Mouse (Mus musculus) testis, postnatal 10 days (tissue): ENCODE measurements at regions not wholly inside any gene's neighbourhood (a gene's known extent, or its start where the extent isn't known, plus 50 kb on each side); places are given as distances from the start of the nearest gene placed in this dataset.

Source experiments
- DNase-seq: peaks from one replicate; pipeline ENCODE4 v3.0.0; 2021; ENCODE audit warnings: low spot score

DNA sequence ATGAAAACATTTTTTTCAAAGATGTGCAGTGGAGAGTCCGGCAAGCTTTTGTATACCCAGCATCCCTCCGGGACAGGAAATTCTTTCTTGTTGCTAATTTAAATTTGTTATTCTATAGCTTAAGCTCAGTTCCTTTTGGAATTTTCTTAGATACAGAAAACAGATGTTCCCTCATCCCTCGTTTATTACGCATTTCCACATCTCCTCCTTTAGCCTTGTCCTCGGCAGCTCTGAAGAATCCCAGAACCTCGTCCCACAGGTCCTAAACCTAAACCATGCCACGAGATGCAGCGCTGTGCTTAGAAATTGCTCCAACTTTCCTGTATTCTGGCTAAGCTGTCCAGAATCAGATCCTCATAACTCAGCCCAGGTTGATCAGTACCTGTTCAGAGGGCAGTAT, 332.0 kb downstream of the Adgrl2 start:
- DNase-seq: no peak

GRCm38 (mm10) chr3:148656187-148656586, 334.2 kb downstream of the Adgrl2 start:
- DNase-seq: no peak

DNA sequence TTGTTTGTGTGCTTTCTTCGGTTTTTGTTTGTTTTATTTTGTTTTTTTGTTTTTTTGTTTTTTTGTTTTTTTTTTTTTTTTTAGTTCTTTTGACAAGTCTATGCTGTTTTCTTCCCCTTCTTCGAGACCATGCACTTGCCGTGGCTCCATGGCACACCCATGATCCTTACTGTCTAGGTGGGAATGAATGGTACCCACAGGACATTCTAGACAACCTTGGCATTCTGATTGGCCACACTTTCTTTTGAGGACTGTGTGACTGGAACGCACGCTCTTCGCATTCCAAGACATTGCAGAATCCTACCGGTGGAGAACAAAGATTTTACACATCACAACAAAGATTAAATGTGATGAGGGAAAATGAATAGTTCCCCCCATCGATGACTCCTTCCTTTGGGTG, 340.1 kb downstream of the Adgrl2 start:
- no peak for DNase-seq

- no peak for DNase-seq
These were observed 345.4 kb downstream of the Adgrl2 start for GRCm38 (mm10) chr3:148644924-148645323.

DNA sequence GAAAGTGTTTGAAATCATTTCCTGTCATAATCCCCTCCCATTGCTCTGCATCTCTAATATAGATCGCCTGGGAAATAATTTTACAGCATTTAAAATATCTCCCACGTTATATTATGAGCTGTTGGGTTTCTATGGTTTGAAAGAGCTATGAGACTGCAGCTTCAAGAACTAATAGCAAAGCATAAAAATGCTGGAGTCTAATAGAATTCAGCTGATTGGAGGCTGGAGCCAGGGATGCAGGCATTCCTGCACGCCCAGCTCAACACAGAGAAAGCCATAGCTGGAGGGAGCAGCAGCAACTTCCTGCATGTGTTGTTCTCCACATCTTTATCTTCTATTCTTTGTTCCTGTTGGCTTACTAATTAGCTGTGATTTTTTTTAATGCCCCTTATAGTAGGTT, 348.8 kb downstream of the Adgrl2 start:
- DNase-seq: no peak

DNA sequence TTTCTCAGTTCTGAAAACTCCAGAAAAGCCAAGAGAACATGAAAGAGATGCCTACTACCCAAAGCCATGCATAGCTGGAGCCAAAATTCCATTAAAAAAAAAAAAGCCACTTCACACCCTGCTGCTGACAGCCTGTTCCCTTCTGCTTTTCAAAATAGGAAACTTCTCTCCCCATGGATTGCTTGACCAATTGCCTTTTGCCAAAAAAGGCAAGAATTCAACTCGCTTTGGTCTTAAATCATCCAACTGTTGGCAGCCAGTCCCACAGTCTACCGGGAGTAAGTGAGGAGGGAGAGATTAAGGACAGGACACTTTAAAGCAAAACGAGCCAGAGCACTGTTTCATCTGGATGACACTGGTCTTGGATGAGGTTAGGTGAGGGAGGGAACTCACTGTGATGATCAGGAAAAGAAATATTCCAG, 349.7 kb downstream of the Adgrl2 start:
- no peak for DNase-seq

GRCm38 (mm10) chr3:148635101-148635500, 355.3 kb downstream of the Adgrl2 start:
- DNase-seq: no peak

DNA sequence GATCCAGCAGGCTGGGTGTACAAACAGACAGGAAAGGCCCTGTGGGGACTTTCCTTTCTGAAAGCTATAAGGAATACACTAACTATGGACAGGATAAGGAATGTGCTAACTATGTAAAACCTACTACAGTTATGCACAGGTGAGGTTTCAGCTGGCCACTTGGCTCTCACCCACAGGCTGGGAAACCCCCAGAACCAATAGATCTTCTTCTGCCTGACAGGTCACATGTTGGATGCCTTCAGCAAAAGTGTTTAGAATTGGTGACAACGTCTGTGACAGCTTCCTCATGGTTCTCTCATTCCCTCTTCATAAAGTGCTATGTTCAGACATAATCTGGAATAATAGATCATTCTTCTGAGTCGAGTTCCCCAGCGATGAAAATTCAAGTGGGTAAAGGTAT, 356.0 kb downstream of the Adgrl2 start:
- DNase-seq: no peak

DNA sequence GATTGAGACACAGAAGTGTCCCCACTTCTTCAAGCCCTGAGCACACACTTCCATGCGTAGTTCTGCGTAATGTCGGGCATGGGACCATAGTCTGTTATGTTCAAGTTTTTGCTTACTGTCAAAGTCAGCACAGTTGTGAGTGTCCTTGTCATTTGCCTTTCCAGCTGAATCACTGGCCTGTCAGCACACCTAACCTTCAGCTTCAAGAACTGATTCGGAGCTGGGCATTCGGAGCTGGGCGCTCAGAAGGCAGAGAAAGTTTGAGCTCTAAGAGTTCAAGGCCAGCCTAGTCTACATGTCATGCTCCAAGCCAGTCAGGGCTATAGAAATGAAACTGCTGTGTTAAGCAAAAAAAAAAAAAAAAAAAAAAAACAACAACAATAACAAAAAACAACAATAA, 357.1 kb downstream of the Adgrl2 start:
- no peak for DNase-seq

- DNase-seq: no peak
These were observed 357.9 kb downstream of the Adgrl2 start for GRCm38 (mm10) chr3:148632449-148632848.

DNA sequence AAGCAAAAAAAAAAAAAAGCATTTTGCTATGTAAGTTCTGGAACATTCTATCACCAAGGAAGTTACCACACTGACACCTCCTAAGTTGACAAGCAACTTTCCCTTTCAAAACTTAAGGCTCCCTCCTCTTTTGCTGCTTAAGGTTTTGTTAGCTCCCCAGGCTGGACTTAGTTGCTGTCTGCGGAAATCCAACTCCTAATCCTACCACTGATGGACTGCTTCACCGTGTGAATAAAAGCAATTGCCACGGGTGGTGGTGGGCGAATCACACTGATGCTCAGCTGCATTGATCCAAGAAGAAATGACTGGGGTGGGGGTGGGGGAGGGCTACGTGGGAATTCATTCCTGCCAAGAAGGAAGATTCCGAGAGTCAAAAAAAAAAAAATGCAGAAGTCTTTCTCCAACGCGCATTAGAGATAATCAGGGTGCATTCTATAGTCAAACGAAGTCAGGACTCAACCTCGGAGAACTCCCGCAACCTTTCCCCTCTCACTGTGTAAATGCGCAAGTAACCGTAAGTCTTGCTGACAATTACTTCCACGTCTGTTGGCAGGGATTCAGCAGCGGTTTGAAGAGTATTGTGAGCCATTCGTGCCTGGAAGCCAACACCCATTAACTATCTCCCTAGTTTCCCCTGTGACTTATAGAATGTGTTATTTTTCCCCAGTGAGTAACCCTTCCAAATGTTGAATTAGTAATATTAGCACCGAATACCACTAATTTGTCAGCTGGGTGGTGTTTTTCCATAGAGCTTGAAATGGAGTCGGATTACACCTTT, 358.8 kb downstream of the Adgrl2 start:
- DNase-seq: no peak

DNA sequence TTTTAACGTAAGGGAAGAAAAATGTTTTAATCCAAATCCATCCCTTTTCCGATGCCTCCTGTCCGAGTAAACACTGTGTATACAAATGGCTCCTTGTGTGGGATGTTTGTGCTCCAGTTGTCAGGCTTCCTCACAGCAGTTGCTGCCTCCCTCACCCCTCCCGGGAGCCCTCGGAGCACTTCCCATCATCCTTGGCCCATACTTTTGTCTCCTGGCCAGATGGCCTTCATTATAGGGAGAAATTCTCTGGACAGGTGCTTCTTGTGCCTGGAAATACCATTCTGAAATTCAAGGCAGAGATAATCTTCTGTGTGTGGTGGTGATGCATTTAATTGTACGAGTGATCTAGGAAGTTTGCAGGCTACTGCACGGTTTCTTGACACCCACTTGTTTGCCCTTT, 359.5 kb downstream of the Adgrl2 start:
- no peak for DNase-seq

GRCm38 (mm10) chr3:148614971-148615671, 375.2 kb downstream of the Adgrl2 start:
- DNase-seq: no peak

GRCm38 (mm10) chr3:148613443-148613842, 376.9 kb downstream of the Adgrl2 start:
- DNase-seq: no peak

DNA sequence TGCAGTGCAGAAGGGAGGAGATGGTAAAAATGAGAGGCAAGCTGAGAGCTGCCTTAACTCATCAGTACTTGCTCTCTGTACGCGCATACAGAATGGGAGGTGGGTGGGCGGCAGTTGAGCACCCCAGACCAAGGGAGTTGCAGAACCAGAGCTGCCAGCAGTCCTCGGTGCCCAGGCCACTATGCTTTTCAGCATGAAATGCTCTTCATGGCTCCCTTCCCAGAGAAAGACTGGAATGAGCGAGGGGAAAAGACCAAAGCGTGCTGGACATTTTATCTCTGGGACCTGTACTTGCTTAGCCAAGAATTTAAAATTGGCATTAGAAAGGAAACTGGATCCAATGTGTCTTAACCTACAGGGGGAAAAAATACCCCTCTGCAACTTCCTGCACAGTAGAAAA, 387.1 kb downstream of the Adgrl2 start:
- no peak for DNase-seq

DNA sequence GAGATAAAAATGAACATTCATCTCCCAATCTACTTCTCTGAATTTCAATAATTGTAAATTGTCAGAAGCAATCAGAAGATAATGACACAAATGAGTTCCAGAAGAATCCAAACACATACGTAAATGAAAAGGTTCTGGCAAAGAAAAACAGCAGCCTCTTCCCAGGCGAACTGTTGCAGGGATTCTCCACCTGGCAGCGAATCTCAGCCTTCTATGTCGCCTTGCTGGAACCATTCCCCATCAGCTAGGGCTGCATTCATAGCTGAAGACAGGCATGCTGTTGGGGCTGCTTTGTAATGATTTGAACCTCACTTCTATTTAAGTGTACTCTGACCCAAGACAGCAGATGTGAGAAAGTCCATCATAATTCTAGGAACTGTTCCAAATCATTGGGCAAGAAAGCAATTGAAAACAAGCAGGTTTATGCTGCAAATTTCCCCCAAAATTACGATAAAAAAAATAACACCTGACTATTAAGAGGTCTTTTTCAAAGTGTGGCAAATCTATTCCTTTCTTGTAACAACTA, 387.6 kb downstream of the Adgrl2 start:
- no peak for DNase-seq

DNA sequence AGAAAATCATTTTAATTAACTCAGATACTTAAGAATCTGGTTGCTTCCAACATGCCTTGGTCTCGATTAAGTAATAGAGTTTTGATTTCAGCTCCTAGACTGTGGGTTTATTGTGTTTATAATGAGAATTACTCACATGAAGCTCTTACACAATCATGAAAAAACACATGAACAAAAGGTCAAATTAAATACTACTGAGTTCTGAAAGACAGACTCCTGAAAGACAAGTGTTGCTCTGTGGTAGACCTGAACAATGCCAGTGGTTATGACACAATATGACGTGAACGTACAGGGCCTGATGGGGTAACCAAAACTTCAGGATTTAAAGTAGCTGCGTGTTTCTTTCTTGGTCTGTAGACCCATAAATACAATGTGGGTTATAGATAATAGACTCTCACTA, 394.8 kb downstream of the Adgrl2 start:
- DNase-seq: no peak

DNA sequence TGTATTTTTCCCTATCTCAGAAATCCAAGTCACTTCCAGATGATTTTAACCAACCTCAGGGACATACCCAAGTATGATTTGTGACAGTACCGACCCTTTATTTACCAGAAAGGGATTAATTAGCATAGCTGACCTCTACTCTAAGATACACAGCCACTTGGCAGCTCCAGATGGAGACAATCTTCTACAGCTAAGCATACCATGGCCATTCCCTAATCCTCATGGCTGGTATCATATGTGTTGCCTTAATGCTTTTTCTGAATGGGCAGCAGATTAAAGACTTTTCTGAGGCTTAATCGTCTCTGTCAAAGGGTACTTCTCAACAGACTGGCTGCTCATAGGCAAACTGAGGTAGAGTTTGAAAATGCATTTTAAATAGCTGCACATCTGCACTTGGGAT, 400.8 kb downstream of the Adgrl2 start:
- DNase-seq: no peak

DNA sequence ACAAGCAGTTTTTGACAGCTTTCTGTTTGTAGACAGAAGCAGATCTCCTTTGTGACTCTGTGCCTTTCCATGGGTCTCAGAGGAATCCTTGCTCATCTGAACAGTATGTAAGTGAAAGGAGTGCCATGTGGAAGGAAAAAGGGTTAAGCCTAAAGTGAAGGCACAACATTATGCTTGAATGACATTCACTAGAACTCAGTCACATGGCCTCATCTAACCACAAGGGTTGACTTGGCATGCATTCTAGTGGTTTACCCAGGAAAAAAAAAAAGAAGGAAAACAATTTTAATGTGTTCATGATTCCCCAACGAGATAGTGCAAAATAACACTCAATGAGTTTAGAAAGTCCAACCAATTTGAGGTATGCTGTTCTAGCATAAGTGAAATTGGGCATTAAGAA, 414.6 kb downstream of the Adgrl2 start:
- DNase-seq: no peak

- DNase-seq: no peak
These were observed 417.9 kb downstream of the Adgrl2 start for GRCm38 (mm10) chr3:148572493-148572892.

DNA sequence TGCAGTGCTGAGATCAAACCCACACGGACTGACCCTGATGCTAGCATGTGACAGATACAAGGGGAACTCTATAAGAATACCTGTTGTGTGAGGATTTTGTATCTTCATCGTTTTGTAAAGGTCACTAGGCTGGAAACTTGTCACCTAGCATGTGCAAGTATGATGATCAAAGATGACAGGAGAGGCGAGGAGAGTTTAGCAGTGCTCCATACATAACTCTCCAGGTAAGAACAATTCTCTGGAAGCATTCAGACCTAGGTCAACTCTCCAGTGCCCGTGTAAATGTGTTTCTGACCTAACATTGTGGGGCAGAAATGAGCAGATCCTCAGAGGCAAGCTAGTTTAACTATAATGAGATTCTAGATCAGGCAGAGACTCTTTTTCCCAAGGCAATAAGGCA, 425.6 kb downstream of the Adgrl2 start:
- DNase-seq: no peak

GRCm38 (mm10) chr3:148561211-148561610, 429.1 kb downstream of the Adgrl2 start:
- no peak for DNase-seq

GRCm38 (mm10) chr3:148559752-148560460, 430.4 kb downstream of the Adgrl2 start:
- DNase-seq: no peak
